Mouse (Mus musculus): ENCODE data around the gene Adamts6. TPM values are rescaled to one million over a fixed set of nuclear protein-coding genes. Genes with fewer than 3 reads are reported as not detected.

Adamts6 gene
- total RNA-seq, 2 experiments from 2014 or later: 1.6 to 2.3 TPM

- no peak for ATAC-seq (ENCODE audit: poor library complexity, severe bottlenecking)
Measured at GRCm38 (mm10) chr13:104510766-104511165, 223.1 kb downstream of the Adamts6 start.

GRCm38 (mm10) chr13:104515054-104515453 lies 227.4 kb downstream of the Adamts6 start:
- no peak for ATAC-seq (ENCODE audit: poor library complexity, severe bottlenecking)

- no peak for ATAC-seq (ENCODE audit: poor library complexity, severe bottlenecking)
Measured at GRCm38 (mm10) chr13:104516146-104516545, 228.5 kb downstream of the Adamts6 start.

GRCm38 (mm10) chr13:104516766-104517364 lies 229.2 kb downstream of the Adamts6 start:
- ATAC-seq (ENCODE audit: poor library complexity, severe bottlenecking): no peak

- no peak for ATAC-seq (ENCODE audit: poor library complexity, severe bottlenecking)
Measured at GRCm38 (mm10) chr13:104517638-104518311, 230.1 kb downstream of the Adamts6 start.

- no peak for ATAC-seq (ENCODE audit: poor library complexity, severe bottlenecking)
Measured at GRCm38 (mm10) chr13:104518312-104519005, 230.8 kb downstream of the Adamts6 start.

GRCm38 (mm10) chr13:104519006-104519695 lies 231.5 kb downstream of the Adamts6 start:
- no peak for ATAC-seq (ENCODE audit: poor library complexity, severe bottlenecking)

GRCm38 (mm10) chr13:104519981-104520380 lies 232.3 kb downstream of the Adamts6 start:
- no peak for ATAC-seq (ENCODE audit: poor library complexity, severe bottlenecking)

- no peak for ATAC-seq (ENCODE audit: poor library complexity, severe bottlenecking)
Measured at GRCm38 (mm10) chr13:104520461-104520860, 232.8 kb downstream of the Adamts6 start.

GRCm38 (mm10) chr13:104521532-104521931 lies 233.9 kb downstream of the Adamts6 start:
- no peak for ATAC-seq (ENCODE audit: poor library complexity, severe bottlenecking)

GRCm38 (mm10) chr13:104525656-104526055 lies 238.0 kb downstream of the Adamts6 start:
- ATAC-seq (ENCODE audit: poor library complexity, severe bottlenecking): no peak

- ATAC-seq (ENCODE audit: poor library complexity, severe bottlenecking): no peak
Measured at GRCm38 (mm10) chr13:104529238-104529637, 241.6 kb downstream of the Adamts6 start.

- ATAC-seq (ENCODE audit: poor library complexity, severe bottlenecking): no peak
Measured at GRCm38 (mm10) chr13:104531841-104532240, 244.2 kb downstream of the Adamts6 start.

- ATAC-seq (ENCODE audit: poor library complexity, severe bottlenecking): no peak
Measured at GRCm38 (mm10) chr13:104532723-104533122, 245.1 kb downstream of the Adamts6 start.

GRCm38 (mm10) chr13:104533806-104534495 lies 246.3 kb downstream of the Adamts6 start:
- no peak for ATAC-seq (ENCODE audit: poor library complexity, severe bottlenecking)

GRCm38 (mm10) chr13:104540861-104541398 lies 253.3 kb downstream of the Adamts6 start:
- ATAC-seq (ENCODE audit: poor library complexity, severe bottlenecking): peak; percentile 43; the same call in 1 of the 2 replicates

GRCm38 (mm10) chr13:104542123-104542758 lies 254.6 kb downstream of the Adamts6 start:
- peak; percentile 85 for ATAC-seq (ENCODE audit: poor library complexity, severe bottlenecking)

GRCm38 (mm10) chr13:104542759-104543141 lies 255.1 kb downstream of the Adamts6 start:
- no peak for ATAC-seq (ENCODE audit: poor library complexity, severe bottlenecking)
